Mouse (Mus musculus): ENCODE measurements at regions not wholly inside any gene's neighbourhood (a gene's known extent, or its start where the extent isn't known, plus 50 kb on each side); places are given as distances from the start of the nearest gene placed in this dataset.
"Not testable (repeated sequence)": the region's sequence is repeated elsewhere in the genome, so short reads cannot be mapped to it uniquely, and the experiment has no call there.

DNA sequence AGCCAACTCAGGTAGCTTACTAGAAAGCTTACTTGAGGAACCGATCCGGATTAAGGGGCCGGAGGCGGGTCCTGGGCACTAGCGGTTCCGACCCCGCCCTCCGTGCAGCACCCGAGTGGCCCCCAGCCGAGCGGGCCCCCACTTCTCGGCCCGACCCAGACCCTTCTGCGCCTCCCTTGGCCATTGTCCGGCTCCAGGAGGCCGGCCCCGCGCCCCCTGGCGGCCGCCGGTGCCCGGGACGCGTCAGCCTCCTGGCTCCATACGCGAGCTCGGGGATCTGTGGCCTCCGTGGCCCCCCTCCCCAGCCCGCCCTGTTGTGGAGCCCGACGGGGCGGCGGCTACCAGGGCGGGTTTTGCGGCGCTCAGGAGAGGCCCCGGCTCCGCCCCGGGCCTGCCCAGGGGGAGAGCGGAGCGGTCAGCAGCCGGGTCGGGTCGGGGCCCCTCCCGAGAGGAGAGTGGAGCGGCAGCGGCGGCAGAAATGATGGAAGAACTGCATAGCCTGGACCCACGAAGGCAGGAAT, 94.3 kb upstream of the Zfp986 start:
- H3K27ac ChIP-seq, H3K9me3 ChIP-seq, H3K4me1 ChIP-seq, H3K27me3 ChIP-seq, H3K36me3 ChIP-seq, H3K9ac ChIP-seq: not testable (repeated sequence)
- 4% methylated on average over 48 of the region's 49 CpGs for WGBS
- ATAC-seq (ENCODE audit: insufficient number of reproducible peaks, insufficient read depth, low FRiP score, low TSS enrichment): peak; percentile 83; the same call in 1 of the 2 replicates
- H3K4me2 ChIP-seq (replicated peaks): peak overlapping the region; percentile 39
- peak overlapping the region; percentile 17; the same call in 1 of the 2 replicates for H3K4me3 ChIP-seq

DNA sequence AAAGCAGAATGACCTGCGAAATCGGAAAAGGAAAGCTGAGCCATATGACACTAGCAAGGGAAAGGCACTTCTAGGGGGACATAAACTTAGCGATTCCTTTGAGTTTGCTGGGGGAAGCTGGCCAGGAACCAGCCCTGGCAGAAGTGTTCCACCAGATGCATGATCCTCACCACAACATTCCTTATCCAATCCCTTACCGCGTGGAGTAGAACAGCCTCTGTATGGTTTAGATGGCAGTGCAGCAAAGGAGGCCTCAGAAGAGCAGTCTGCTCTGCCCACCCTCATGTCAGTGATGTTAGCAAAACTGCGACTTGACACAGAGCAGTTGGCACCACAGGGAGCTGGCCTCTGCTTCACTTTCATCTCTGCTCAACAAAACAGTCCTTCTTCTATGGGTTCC, 93.7 kb upstream of the Zfp986 start:
- not testable (repeated sequence) for H3K4me1 ChIP-seq; ATAC-seq (ENCODE audit: insufficient number of reproducible peaks, insufficient read depth, low FRiP score, low TSS enrichment); H3K36me3 ChIP-seq; H3K4me3 ChIP-seq; H3K27ac ChIP-seq; H3K9ac ChIP-seq; H3K27me3 ChIP-seq; H3K4me2 ChIP-seq (replicated peaks); H3K9me3 ChIP-seq
- WGBS: 23% methylated on average over 5 of the region's 6 CpGs

DNA sequence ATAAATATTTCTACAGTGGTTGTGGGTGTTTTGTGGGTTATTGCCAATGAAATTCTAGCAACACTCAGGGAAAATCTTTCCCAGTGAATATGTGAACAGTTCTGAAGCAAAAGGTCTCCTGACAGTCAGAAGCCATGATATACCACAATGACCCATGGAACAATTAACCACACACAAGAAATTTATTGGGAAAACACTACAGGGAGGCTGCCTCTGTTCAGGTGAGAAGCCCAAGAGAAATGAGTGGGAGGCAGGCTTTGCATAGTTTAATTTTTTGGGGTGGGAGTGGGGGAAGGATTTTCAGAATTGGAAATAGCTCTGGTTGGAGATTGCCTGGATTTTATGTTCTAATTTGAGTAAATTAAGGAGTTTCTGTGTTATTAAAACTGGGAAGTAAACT, 92.1 kb upstream of the Zfp986 start:
- H3K4me1 ChIP-seq; H3K4me2 ChIP-seq (replicated peaks); H3K4me3 ChIP-seq; H3K36me3 ChIP-seq; H3K9me3 ChIP-seq; H3K9ac ChIP-seq; H3K27me3 ChIP-seq; H3K27ac ChIP-seq; ATAC-seq (ENCODE audit: insufficient number of reproducible peaks, insufficient read depth, low FRiP score, low TSS enrichment): not testable (repeated sequence)

DNA sequence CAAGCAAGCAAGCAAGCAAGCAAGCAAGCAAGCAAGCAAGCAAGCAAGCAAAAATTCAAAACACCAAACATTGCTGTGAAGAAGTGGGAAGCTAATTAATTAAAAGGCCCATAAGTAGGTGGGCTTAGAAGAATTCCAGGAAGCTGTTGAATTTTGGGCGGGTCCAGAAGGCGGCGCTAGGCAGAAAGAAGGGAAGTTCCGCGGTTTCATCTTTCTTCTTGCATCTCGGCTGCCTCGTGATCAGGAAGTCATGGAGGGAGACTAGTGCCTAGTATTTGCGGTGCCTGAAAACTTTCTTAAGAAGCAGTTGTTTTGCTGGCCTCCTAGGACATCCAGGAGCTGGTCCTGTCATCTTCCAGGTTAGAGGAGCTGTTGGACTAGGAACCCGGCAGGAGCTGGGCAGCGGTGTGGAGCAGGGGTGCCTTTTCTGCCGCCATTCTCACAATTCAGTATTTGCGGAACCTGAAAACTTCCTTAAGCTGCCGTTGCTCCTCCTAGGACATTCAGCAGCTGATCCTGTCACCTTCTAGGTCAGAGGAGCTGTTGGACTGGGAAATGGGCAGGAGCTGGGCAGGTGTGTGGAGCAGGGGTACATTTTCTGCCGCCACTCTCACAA, 87.2 kb upstream of the Zfp986 start:
- H3K9ac ChIP-seq; H3K4me2 ChIP-seq (replicated peaks); H3K27me3 ChIP-seq; H3K4me1 ChIP-seq; H3K9me3 ChIP-seq; H3K36me3 ChIP-seq; ATAC-seq (ENCODE audit: insufficient number of reproducible peaks, insufficient read depth, low FRiP score, low TSS enrichment); H3K4me3 ChIP-seq; H3K27ac ChIP-seq: not testable (repeated sequence)
- no CpG with 5 or more reads among the region's 14 CpGs for WGBS

DNA sequence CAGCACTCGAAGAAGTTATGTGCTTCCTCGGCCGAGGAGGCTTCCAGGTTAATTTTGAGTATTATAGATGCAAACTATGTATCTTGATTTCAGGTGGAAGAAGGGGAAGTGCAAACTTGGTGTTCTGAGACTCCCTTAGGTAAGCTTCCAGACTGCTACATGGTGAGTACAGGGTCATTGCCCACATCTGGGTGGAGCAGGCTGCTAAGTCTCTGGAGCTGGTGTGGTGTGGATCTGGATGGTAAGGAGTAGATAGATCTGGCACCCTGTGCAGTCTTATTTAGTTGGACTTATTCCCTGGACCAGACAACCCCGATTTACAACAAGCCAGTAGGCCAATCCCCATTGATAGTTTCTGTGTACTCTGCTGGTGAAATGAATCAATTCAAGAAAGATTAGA, 53.9 kb upstream of the Zfp986 start:
- WGBS: no CpG with 5 or more reads among the region's 4 CpGs
- not testable (repeated sequence) for H3K36me3 ChIP-seq; H3K4me2 ChIP-seq (replicated peaks); ATAC-seq (ENCODE audit: insufficient number of reproducible peaks, insufficient read depth, low FRiP score, low TSS enrichment); H3K9me3 ChIP-seq; H3K27ac ChIP-seq; H3K27me3 ChIP-seq; H3K4me3 ChIP-seq; H3K9ac ChIP-seq; H3K4me1 ChIP-seq
